Mouse (Mus musculus): ENCODE results near the gene Kifc5b.
"Not testable (repeated sequence)": the region's sequence is repeated elsewhere in the genome, so short reads cannot be mapped to it uniquely, and the experiment has no call there.

Gene Kifc5b

DNA sequence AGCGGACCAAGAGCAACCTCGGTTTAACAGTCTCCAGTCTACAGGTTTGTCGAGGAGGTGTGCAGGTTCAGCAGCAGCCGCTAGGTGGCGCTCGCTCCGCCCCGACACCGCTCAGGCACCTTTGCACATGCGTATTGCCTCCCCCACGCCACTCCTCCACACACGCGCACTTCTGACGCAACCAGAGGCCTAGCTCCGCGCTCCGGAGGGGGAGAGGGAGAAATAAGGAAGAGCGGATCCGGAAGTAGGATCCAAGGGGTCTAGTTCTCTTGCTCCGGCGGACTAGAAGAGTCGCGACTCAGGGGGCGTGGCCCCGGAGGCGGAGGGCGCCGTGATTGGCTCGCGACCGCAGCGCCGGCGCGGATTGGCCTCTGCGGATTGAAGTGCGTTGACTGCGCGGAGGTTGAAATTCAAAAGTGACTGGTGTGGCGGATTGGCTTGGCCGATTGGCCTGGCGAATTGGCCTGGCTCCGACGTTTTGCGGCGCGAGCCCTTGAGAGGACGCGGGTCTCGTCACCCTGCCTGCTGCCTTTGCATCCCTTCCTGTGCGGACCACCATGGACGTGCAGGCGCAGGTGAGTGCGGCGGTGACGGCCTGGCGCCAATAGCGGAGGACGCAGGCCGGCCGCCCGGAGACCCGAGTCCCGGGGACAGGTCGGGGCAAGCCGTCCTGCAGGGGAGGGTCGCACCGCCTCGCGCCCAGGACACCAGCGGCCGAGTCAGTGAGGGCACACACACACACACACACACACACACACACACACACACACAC is at the start of gene Kifc5b:
Gene Kifc5b, plus strand, starts transcription at position 381 of the 772 bp plus-strand sequence.
- DNase-seq (ENCODE audit: low read depth, low spot score): peak; percentile 99

DNA sequence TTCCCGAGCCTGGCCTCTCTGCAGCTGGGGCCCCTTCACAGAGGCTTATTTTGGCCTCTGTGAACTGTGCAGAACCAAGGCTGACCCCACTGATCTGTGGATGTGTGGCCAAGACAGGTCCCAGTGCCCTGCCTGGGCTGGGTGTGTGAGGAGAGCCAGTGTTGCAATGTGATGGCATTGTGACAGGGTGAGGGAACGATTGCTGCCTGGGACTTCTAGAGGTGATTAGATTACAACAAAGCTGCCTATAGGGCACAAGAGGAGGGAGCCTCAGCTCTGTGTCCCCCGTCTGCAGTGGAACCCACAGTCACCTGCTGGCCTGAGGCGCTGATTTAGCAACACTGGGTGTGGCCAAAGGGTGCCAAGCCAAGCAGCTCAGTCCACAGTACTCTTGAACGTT is 48.1 kb upstream of the Kifc5b start:
- DNase-seq (ENCODE audit: low read depth, low spot score): no peak

DNA sequence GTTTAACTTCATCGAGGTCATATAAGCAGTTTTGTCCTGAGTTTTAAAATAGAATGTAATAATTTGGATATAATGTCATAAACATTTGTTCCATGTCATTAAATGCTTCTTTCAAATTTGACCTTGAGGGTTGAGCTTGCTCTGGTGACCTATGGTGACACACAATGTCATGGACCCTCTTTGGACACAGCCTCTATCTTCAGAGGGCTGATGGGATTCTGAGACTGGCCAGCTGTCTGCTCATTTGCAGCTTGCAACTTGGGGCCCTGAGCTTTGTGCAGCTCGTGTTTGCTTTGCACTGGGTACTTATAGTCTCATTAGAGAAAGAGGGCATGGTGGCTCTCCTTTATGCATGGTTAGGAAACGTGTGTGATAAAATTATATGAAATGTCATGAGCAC is 44.0 kb upstream of the Kifc5b start:
- no peak for DNase-seq (ENCODE audit: low read depth, low spot score)

DNA sequence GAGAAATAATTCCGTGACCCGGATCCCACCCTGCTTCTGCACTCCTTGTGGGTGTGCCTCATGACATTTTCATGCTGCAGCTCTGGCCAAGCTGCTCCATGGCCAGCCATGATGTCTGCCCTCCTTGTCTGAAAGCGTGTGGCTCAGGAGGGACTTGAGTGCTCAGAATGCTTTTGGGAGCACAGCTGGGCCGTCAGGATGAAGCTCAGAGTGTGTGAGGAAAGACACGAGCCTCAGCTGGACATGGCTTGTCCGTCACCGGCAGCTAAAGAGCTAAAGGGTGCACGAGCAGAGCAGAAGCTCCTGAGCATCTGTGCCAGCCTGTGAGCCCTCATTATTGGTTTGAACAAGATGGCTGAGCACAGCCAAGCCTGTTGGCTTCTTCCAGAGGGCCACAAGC is 43.4 kb upstream of the Kifc5b start:
- DNase-seq (ENCODE audit: low read depth, low spot score): no peak

DNA sequence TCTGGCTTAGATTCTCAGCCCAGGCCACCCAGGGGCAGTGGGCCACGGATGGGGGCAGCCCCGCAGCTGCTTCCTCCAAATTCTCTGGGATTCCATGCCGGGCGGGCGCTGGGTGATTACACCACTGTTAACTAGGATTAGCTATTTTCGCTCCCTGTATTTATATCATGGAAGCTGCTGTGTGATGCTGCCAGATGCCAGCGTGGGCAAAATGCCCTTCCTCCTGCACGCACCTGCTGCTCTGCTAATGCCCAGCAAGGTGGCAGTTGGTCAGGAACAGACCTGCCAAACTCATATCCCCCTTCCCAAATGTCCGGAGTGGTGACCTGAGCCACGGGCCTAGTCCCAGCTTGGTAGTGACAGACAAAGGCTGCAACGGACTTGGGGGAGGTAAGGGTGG is 42.3 kb upstream of the Kifc5b start:
- DNase-seq (ENCODE audit: low read depth, low spot score): no peak

DNA sequence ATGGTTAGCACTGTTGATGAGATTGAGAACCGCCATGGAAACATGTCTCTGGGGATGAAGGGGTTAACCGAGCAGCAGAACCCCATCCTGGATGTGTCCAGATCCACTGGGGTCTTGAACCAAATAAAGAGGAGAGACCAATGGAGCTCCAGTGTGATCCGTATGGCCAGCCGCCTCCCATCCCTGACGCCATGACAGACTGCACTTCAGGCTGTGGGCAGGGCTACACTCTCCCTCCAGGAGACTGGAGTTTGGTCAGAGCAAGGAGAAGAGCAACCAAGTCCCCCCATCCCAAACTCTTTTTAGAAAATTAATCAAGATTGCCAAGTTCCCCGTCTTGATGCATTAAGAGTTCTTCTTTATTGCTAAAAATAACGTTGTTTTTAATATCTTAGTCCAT is 39.0 kb upstream of the Kifc5b start:
- DNase-seq (ENCODE audit: low read depth, low spot score): no peak

DNA sequence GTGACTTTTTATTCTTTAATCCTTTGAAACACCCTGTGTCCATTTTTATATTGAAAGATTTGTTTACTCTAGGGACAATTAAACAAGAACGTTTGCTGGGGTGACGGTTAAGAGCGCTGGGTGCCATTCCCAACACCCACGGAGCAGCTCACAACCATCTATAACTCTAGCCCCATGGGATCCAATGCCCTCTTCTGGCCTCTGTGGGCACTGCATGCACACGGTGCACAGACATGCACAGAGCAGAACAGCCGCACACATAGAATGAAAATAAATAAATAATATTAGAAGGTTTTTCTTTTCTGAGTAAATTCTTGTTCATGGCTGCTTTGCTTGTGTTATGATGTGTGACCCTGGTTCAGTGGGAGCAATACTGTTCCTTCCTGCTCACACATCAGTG is 37.7 kb upstream of the Kifc5b start:
- no peak for DNase-seq (ENCODE audit: low read depth, low spot score)

DNA sequence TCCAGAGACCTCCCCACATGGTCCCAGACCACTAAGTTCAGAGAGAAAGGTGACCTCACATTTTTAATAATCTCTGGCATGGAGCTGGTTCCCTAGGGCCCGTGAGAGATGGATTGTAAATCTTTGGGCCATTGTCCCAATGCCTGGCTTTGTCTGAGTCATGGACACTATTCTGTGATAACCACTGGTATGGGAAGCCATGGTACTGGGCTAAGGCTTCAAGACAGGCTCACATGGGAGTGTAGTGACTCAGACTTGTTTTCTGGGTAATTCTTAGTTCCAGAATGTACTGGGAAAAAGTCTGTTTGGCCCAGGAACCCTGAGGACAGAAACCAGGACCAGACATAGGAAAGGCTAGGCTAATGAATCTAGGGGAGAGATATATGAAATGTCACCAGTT is 34.2 kb upstream of the Kifc5b start:
- DNase-seq (ENCODE audit: low read depth, low spot score): no peak

DNA sequence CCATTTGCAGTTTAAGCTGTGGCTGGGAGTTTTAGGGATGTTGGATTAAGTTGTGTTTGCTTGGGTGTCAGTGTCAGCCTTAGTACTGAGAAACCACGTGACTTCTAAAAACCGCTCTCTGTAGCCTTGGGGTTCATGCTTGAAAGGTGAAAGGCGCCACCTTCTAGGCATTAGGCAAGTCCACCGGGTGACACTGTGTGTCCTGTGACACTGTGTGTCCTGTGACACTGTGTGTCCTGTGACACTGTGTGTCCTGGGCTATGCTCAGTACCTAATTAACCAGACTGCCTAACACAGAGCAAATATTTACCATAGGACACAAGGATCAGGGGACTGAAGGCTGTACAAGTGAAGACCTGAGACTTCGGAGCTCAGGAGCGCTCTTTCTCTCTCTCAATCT is 33.3 kb upstream of the Kifc5b start:
- DNase-seq (ENCODE audit: low read depth, low spot score): no peak

DNA sequence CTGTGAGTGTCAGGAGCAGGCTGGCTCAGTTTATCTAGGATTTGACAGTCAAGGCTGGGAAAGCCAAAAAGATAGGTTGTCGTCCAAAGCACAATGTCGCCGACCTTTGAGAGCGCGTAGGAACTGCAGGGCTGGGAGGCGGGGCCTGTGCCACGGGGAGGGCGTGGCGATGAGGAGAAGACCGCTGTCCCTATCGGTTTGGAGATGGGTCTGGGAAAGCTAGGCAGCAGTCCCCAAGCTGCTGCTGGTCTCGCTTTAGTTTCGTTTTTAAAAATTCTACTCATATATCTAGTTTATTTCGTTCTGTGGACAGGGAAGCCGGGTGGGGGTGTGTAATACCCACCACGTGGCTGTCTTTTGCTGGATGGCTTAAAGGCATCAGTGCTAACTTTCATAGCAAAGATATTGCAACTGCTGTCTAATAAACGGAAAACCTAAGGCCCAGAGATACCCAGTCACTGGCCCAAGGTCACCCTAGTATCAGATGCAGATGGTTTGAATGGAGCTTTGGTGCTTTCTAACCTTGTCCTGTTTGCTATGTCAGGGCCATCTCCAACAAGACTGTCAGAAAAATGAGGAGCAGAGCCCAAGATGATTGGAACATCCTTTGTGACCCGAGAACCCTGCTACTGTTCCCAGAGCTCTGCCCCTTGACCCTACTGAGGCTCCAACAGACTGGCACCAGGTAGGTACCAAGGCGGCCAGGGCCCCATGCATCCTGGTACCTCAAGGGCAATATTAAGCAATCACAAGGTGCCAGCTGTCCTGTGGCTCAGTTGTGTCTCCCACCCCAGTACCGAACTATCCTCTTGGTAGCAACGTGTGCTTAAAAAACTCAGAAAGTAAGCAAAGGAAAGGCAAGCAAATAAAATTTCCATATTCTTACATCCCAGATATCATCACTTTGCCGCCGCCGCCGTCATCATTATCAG is 31.6 kb upstream of the Kifc5b start:
- DNase-seq (ENCODE audit: low read depth, low spot score): no peak

DNA sequence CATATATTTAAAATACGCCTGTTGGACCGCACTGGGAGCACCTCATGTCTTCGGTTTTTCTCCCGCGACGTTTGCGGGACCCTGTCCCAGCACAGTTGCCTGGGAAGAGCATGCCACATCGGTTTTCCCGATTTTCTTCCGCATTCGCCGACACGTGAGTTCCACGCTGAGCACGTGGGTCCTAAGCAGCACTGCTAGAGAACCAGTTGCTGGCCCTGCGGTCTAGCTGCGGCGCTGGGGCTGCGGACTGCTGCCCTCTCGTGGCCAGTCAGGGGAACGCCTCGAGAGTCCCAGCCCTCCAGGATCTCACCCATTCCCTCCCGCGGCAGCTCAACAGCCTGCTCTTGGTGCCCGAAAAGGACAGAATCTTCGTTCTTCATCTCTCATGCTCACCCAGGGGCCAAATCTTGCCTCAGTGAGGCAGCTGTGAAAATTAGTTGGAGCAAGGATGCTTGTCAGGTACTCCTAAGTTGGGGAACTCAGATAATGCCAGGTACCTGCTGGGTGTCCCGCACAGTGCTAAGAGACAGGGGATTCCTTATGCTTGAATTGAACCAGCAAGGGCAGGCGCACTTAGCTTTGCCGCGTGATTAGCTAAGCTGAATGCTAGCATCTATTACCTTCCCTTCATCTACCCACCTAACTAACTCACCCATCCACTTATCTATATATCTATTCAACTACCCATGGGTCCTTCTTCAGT is 30.7 kb upstream of the Kifc5b start:
- peak; percentile 66 for DNase-seq (ENCODE audit: low read depth, low spot score)

DNA sequence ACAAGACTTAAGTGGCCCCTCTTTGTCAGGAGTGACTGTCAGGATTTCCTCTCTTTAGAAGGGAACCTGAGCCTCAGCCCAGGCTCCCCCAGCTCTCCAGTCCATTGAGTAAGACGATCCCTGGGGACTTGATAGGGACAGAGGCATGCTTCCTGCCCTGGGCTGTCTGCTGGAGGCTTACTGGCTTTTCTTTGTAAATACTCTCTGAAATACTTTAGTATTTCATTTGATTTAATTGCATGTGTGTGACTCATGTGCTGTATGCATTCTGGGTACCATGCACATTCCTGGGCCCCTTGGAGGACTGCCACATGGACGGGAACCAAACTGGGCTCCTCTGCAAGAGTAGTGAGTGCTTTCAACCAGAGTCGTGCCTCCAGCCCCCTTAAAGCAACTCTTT is 29.0 kb upstream of the Kifc5b start:
- no peak for DNase-seq (ENCODE audit: low read depth, low spot score)

DNA sequence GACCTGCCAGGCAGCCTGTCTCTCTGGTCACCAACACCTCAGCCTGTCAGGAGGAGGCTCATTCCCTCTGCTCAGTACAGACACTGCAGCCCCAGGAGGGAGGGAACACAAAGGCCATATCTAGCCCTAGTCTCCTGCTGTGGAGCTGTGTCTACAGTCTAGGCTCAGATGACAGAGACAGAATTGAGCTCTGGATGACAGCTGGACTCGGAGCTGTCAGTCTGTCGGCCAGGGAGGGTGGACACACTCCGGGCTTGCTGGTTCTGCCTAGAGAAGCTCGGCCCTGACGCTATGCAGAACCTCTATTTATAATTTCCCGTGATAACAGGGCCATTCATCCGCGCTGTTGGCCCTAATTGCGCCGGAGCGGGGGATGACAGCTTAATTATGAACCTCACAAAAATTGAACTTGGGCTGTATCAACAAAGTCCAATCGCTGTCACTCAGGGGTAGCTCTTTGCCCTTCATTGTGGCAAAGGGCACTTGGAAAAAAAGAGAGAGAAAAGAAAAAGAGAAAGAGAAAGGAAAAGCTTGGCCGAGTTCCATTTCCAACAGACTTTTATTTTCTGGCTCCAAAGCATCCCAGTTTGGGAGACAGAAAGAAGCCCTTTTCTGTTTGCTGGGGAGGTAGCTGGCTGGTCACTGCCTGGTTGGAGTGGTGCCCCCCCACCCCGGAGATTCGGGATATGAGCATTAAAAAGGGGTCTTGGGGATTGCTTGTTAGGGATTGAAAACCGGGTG is 24.1 kb upstream of the Kifc5b start:
- no peak for DNase-seq (ENCODE audit: low read depth, low spot score)

DNA sequence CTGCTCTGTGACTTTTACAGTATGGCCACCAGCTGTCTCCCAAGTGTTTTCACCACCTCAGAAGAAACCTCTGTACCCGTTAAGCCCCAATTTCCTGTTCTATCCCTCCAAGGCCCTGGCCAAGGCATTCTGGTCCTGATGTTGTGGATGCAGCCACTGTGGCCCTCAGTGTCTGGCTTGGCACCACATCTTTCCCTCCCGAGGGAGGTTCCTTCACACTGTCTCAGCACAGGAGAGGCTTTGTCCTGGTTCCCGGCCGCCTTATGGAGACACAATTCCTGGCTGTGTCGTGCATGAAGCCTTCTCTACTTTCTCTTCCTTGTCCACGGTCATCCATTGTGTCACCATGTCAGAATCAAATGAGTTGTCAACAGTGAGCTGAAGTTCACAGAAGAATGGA is 23.4 kb upstream of the Kifc5b start:
- no peak for DNase-seq (ENCODE audit: low read depth, low spot score)

DNA sequence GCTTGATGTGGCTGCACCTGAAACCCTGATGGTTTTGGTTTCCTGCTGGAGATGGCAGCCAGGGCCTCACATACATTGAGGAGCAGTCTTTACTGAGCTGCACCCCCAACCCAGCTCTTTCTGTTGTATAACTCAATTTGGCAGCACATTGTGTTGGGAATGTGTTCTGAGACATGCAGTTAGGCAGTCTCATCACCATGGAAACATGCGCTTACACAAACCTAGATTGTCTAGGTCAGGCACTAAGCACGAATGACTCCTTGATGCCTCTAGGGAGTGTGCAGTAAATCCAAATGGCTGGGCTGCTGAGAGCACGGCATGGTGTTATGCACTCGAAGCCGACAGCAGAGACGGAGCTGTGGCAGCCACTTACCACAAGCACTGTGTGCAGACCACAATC is 22.5 kb upstream of the Kifc5b start:
- DNase-seq (ENCODE audit: low read depth, low spot score): no peak

DNA sequence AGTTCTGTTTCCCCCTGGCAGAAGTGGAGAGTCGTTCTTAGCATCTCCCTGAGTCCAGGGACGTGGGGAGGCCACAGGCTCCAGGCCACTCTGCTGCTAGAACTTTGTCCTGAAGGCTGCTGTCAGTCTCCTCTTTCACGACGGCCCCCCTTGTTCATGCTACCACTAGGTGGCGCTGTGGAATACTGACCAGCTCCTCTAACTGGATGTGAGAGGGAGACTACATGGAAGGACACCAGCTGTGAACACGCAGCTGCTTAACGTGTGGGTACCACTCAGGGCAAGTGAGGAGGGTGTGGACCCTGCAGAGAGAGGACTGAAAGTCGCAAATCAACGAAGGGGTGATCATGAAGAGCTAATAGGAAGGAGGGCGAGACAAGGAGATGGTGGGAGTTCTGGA is 21.3 kb upstream of the Kifc5b start:
- DNase-seq (ENCODE audit: low read depth, low spot score): no peak

DNA sequence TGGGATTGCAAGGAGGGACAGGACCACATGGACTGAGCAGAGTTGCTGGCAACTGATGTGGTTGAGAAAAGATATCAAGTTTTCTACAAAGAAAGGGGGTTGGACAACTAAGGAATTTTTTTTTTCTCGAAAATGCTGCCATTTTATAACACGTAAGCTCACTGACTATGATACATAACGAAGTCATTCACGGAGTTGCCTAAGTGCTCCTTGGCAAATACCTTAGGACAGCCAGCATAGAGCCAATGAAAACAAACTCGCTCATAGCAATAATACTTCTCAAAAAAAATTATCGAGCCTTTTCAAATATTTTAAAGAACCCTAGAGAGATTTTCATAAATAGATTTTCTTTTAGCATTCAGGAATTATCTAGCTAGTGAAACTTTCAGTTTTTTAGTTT is 16.0 kb upstream of the Kifc5b start:
- no peak for DNase-seq (ENCODE audit: low read depth, low spot score)

DNA sequence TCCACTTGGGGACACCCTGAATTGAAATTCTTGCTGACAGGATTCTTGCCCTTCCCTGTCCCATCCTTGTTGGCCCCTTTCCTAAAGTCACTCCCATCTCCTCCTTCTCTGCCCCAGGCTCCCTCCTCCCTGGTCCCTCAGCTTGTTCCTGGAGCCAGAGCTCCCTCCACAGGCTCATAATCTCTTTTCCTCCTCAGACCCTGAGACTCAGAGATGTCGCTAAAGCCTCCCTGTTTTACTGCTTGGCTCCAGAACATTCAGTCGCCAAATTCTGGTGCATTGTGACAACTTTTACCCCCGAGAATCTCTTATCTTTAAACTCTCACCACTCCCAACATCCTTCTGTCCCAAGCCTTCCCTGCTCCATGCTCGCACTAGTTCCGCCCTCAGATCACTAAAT is 12.6 kb upstream of the Kifc5b start:
- DNase-seq (ENCODE audit: low read depth, low spot score): no peak

DNA sequence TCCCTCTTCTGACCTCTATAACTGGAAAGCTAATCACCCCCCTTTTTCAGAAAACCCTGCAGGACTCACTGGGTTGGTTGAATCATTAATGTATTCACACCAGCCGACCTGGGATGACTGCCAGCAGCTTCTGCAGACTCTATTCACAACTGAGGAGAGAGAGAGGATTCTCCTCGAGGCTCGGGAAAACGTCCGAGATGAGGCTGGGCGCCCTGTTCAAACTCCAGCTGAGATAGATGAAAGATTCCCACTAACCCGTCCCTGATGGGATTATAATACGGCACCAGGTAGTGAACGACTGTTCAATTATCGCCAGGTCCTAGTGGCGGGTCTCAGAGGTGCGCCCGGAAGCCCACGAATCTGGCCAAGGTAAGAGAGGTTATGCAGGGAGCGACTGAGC is 9.4 kb upstream of the Kifc5b start:
- DNase-seq (ENCODE audit: low read depth, low spot score): not testable (repeated sequence)

DNA sequence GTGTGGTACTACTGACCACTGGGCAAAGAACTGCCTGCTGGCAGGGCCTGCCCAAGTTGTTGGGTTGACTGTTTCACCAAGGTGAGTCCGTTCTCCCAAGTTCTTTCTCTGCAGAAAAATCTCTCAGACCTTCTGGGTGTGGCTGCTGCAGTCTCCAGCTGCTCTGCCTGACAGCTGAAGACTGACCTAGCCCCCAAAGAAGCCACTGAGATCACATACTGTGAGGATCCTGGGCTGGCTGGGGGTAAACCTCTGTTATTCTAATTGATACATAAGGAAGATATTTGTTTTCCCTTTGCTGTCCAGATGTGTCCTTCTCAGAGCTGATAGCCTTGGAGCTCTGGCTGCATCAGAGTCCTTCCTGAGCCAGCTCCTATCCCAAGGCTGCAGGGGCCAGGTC is 1.6 kb upstream of the Kifc5b start:
- no peak for DNase-seq (ENCODE audit: low read depth, low spot score)

DNA sequence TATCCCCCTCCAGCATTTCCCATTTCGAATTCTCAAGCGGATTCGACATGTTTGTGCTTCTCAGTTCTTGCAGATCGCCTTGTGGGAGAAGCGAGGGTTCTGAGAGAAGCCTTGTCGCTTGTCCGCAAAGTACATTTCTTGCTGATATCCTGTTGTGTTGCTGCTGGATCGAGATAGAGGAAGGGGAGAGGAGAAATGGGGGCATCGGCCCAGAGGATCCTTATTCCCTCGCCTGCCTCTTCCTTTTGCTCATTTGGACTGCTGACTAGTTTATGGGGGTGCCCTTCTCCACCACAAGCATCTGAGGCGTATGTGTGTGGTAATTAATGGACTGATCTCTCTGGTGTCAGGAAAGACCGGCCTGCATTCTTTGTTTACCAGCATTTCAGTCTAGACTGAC is 669 bp downstream of the Kifc5b start:
- DNase-seq (ENCODE audit: low read depth, low spot score): not testable (repeated sequence)

DNA sequence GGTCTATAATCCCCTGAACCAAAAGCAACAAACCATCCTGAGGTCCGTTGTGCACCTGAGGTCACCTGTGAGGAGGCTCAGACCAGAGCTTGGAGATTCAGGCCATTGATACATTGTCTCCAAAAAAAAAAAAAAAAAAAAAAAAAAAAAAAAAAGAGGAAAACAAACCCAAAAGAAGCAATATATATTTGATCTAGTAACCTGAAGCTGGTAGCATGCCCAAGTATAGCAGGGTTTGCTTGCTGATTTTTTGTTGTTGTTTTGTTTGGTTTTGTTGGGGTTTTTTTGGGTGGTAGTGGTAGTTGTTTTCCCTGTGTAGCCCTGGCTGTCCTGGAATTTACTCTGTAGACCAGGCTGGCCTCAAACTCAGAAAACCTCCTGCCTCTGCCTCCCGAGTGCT is 1.5 kb downstream of the Kifc5b start:
- DNase-seq (ENCODE audit: low read depth, low spot score): no peak

All from brain, embryonic 18.5 days (tissue).